Comparison of ENCODE assay signal across 25 mouse cellular contexts in the genomic region with DNA sequence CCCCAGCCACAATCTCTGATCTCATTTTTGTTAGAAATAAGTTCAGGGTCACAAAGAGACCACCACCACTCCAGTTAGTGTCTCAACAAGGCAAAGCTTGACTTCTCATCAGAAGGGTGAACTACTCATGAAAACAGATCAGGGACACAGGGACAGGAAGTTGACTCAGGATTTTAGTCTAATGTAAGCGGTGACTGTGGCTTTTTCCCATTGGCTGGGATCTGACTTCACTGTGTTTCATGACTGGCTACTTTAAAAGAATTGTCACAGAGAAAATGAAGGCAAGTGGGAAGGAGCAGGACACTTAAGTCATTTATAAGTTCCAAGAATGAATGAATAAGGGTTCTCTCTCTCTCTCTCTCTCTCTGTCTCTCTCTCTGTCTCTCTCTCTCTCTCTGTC.
"Had no signal": no experiment of that assay in that cellular context is flagged by ENCODE, and none has a peak within 500 bp of the region (broad histone marks: within the 10 kb centered on the region; RNA-seq: fewer than 3 reads in every experiment).

No protein-coding gene starts in this region.

- H3K27ac ChIP-seq: heart, embryonic 13.5 days; heart, embryonic 15.5 days; hindbrain, embryonic 13.5 days; hindbrain, embryonic 15.5 days; hindbrain, postnatal 0 days; kidney, embryonic 15.5 days; kidney, postnatal 0 days; limb, embryonic 13.5 days; limb, embryonic 15.5 days; liver, embryonic 12.5 days; liver, embryonic 14.5 days had no signal

- H3K9ac ChIP-seq: heart, embryonic 13.5 days; heart, embryonic 15.5 days; hindbrain, embryonic 13.5 days; hindbrain, embryonic 15.5 days; kidney, embryonic 15.5 days; limb, embryonic 13.5 days; limb, embryonic 15.5 days; liver, embryonic 12.5 days; liver, embryonic 14.5 days had no signal

- H3K4me1 ChIP-seq: heart, embryonic 13.5 days; heart, embryonic 15.5 days; hindbrain, embryonic 13.5 days; kidney, embryonic 15.5 days; limb, embryonic 15.5 days; liver, embryonic 12.5 days had no signal

- H3K9me3 ChIP-seq: heart, embryonic 13.5 days; heart, embryonic 15.5 days; hindbrain, embryonic 13.5 days; hindbrain, embryonic 15.5 days; kidney, embryonic 15.5 days; limb, embryonic 15.5 days; liver, embryonic 12.5 days had no signal

- H3K4me2 ChIP-seq: heart, embryonic 11.5 days; heart, embryonic 13.5 days; heart, embryonic 15.5 days; hindbrain, embryonic 13.5 days; hindbrain, embryonic 15.5 days; kidney, embryonic 15.5 days; limb, embryonic 13.5 days; limb, embryonic 15.5 days; liver, embryonic 12.5 days had no signal

- H3K36me3 ChIP-seq: heart, embryonic 13.5 days; heart, embryonic 15.5 days; hindbrain, embryonic 13.5 days; hindbrain, embryonic 15.5 days; kidney, embryonic 15.5 days; limb, embryonic 13.5 days; limb, embryonic 15.5 days; liver, embryonic 12.5 days had no signal

- ATAC-seq: hindbrain, postnatal 0 days; intestine, embryonic 16.5 days; liver, embryonic 12.5 days had no signal

- H3K27me3 ChIP-seq: heart, embryonic 13.5 days; heart, embryonic 15.5 days; hindbrain, embryonic 13.5 days; hindbrain, embryonic 15.5 days; kidney, embryonic 15.5 days; limb, embryonic 13.5 days; limb, embryonic 15.5 days; liver, embryonic 12.5 days had no signal

- DNase-seq: gastrocnemius, postnatal 14 days; gastrocnemius, postnatal 36 days; heart, adult 18-20 months; heart, postnatal 14 days; heart, postnatal 36 days; kidney, adult 11 months; kidney, adult 2 months; kidney, adult 9 months; kidney, postnatal 14 days; kidney, postnatal 36 days; layer of hippocampus, postnatal 36 days; left cerebral cortex, postnatal 4 days had no signal

- H3K4me3 ChIP-seq: heart, embryonic 13.5 days; heart, embryonic 15.5 days; hindbrain, embryonic 13.5 days; hindbrain, embryonic 15.5 days; kidney, embryonic 15.5 days; limb, embryonic 13.5 days; limb, embryonic 15.5 days; liver, embryonic 12.5 days had no signal
